Mouse (Mus musculus): ENCODE data around the gene Scml4.

DNA sequence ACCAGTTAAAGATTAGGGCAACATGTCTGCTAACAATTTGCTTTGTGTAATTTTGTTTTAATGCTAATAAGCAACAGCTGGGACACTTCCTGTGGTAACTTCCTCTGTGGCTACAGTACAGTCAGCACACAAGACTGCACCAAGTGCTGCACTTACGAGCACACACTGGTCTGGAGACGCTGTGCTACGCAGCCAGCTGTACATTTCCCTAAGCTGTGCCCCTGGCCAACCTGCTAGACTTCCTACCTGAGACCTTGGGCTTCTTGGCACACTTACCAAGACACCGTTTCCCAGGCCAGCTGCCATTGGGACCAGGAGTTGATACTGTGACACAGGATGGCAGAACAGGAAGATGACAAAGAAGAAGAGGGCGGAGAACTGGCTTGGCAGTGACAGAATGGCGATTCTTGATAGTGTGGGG is 102.0 kb downstream of the Scml4 start:
- TF ChIP-seq POLR2A (IDR thresholded peaks at IDR 0.05; ENCODE audit: insufficient read depth, low read depth, low read length) (no peak), EP300 (IDR thresholded peaks at IDR 0.05; ENCODE audit: insufficient read depth, low read depth, low read length) (no peak)
